Mouse (Mus musculus) mesoderm, embryonic 11.5 days (tissue): ENCODE measurements around the gene Lce3c.
A peak's percentile ranks its signal among the peaks of the same experiment; 100 is the strongest.

Experiments
- DNase-seq: peaks from one replicate; pipeline ENCODE4 v3.0.0-alpha.2; 2012; ENCODE audit warnings: low read depth, low spot score

The Lce3c gene

DNA sequence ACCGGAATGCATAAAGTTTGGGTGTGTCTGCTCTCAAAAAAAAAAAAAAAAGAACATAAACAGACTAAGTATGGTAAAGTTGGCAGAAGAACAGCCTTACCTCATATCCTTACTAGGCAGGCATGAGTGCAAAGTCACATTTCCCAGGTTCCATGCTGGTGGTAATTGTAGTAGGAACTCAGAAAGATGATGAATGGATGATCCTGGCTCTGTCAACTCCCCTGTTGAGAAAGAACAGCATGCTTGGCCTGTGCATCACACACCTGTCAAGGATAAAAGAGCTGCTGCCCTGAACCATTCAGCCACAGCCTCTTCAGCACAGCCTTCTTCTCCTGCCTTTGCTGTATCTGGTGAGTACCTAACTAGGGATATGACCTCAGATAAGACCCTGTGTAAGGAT, at the start of gene Lce3c:
Gene Lce3c (plus strand): TSS at position 301 of the 400 bp plus-strand sequence.
- no peak for DNase-seq

DNA sequence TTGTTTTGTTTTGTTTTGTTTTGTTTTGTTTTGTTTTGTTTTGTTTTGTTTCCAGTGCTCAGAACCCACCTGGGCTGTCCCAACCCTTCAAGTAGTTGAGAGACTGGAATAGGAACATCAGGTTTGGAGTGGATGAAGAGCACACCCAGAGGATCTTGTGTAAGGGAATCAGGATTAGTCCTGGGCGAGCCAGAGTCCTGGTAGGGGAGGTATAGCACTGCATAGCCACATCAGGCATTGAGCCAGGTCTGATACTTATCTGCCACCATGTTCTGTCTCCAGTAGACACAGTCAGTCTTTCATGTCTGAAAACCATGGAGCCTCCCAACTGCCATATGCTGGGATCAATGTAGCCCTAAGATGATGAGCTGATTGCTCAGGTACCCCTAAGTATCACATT, 49.8 kb upstream of the Lce3c start:
- no peak for DNase-seq

DNA sequence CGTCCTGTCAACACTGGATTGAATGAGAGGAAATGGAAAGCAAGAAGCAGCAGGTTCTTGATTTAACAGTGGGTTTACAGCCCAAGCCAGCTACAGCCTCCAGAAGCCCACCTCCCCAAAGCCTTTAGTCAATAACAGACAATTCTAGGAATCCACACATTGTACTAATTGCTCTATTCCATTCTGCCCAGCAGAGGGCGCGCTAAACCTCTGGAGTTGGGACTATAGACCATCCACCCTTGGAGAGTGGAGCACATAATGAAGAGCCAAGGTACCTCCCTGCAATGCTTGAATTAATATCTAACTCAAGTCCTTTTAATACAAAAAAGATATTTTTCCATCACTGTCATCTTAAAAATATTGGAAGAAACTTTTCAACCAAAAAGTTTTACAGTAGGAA, 41.3 kb upstream of the Lce3c start:
- DNase-seq = peak; percentile 35

DNA sequence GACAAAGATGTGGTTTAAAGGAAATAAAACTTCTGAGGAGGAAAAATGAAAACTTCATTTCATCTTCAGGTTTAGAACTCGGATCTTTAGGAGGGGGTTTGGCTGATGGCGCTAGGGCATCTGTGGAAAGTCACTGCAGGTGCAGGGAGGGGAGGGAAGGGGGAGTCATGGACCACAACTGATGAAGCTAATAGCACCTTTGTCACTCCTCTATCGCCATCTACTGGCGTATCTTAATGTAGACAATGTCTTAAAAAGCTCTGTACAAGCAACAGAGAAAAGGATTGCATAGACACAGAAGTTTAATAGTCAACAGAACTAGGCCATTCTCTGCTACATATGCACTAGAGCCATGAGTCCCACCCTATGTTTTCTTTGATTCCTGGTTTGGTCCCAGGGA, 40.6 kb upstream of the Lce3c start:
- DNase-seq = peak; percentile 42

DNA sequence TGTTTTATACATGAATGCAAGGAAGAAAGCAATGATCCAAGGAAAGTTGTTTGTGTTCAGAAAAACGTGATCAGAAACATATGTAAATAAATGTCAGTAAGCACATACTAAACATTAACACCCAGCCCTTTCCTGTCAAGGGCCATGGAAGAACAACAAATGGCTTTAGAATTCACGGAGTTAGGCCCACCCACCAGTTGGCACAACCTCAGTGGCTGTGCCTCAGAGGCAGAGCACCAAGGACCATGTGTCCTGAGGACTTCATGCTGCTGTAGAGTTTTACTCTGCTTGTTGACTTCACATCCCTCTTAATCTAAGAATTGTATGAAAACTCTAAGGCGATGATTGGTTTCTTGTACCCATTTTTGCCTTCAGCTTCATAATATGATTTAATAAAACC, 39.1 kb upstream of the Lce3c start:
- DNase-seq = no peak

DNA sequence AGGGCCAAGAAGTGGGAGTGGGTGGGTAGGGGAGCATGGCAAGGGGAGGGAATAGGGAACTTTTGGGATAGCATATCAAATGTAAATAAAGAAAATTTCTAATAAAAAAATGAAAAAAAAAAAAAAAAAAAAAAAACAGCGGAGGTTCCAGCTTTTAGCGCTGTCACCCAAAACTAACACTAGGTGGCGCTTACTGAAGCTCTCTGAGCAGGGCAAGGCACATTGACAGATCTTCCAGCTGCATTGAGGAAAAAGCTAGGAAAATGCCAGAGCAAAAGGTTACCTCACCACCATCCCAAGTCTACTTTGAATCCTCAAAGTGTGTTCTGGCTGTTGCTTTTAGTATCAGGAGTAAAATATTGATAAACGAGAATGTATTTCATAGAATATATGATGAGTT, 36.7 kb upstream of the Lce3c start:
- DNase-seq = peak; percentile 54

DNA sequence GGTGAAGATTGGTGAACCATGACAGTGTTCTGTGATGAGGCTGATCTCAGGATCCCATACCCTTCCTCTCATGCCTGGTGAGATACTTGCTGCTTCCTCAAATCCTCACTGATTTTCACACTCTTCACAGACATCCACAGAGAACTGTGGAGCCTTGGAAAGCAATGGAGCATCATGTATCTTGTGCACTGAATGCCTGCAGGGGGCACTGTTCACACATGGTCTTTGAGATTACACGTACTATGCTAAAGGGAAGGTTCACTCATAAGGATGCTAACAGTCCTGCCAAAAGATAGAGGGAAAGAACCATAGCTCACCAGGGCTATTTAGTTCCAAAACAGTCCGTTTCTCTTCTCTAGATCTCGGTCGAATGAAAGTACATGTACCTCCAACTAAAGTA, 23.9 kb upstream of the Lce3c start:
- DNase-seq = peak; percentile 41

DNA sequence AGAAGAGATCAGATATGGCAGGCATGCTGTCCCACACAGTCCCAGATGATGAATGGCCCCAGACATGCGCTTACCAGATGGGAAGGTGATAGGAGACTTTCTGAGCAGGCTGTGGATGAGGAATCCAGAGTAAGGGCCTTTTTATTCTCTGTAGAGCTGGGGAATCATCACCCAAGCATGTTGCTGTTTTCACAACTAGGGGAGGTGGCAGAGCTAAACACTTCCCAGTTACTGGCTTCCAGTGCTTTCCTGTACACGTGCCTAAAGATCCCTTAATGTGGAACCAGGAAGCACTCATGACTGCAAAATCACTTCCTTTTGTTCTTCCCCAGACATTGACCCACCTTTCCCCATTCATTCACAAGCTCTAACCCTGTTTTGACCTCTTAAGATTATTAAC, 18.2 kb upstream of the Lce3c start, which contains the start of gene Lce3a:
Gene Lce3a (minus strand): TSS at position 101 of the 400 bp plus-strand sequence.
- DNase-seq = no peak

DNA sequence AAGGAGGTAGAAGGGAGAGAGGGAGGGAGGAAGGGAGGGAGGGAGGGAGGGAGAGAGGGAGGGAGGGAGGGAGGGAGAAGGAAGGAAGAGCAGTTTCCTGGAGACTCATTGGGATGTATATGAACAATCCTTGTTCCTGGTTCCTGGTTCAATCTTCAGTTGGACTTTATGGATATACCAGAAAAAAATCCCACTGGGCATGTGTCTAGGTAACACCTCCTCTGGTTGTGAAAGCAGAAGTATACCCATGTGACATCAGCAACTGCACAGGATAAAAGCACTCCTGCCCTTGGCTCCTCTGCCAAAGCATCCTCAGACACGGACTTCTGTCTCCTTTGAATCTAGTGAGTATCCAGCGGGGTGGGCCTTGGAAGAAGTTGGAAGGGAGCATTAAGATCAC, 11.6 kb upstream of the Lce3c start, which contains the start of gene Lce3b:
Gene Lce3b (plus strand): TSS at position 301 of the 400 bp plus-strand sequence.
- no peak for DNase-seq

DNA sequence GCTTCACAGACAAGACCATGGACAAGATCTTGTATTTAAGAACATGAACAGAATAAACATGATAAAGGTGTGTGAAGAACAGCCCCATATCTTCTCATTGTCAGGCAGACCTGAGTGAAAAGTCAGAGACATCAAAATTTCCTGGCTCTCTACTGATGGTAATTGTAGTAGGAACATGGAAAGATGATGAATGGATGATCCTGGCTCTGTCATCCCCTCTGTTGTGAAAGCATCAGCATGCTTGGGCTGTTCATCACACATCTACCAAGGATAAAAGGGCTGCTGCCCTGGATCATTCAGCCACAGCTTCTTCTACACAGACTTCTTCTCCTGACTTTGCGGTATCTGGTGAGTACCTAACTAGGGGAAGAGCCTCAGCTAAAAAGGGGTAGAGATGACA, 12.8 kb downstream of the Lce3c start, which contains the start of gene Lce3d:
Gene Lce3d (plus strand): TSS at position 301 of the 400 bp plus-strand sequence.
- no peak for DNase-seq

DNA sequence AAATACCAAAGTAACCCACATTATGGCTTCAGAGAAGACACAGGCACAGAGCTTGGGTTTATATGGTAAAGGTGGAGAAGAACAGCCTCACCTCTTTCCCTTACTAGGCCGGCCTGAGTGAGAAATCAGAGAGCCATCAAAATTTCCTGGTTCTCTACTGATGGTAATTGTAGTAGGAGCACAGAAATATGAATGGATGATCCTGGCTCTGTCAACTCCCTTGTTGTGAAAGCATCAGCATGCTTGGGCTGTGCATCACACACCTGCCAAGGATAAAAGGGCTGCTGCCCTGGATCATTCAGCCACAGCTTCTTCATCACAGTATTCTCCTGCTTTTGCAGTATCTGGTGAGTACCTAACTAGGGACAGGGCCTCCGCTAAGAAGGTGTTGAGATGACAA, 22.5 kb downstream of the Lce3c start, which contains the start of gene Lce3e:
Gene Lce3e (plus strand): TSS at position 301 of the 400 bp plus-strand sequence.
- DNase-seq = no peak

DNA sequence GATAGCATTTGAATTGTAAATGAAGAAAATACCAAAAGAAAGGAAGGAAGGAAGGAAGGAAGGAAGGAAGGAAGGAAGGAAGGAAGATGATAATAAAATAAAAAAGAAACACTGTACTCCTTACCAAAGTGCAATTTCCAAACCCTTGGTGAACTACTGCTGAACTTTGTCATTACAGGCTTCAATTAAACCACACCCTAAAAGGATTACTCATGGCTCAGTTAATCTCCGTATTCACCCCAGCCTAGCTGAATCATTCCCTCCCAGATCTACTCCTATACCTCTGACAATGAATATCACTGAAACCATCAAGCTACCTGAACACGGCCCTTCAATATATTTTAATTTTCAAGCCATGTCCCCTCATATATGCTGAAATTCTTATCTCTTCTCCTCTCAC, 34.2 kb downstream of the Lce3c start:
- no peak for DNase-seq

DNA sequence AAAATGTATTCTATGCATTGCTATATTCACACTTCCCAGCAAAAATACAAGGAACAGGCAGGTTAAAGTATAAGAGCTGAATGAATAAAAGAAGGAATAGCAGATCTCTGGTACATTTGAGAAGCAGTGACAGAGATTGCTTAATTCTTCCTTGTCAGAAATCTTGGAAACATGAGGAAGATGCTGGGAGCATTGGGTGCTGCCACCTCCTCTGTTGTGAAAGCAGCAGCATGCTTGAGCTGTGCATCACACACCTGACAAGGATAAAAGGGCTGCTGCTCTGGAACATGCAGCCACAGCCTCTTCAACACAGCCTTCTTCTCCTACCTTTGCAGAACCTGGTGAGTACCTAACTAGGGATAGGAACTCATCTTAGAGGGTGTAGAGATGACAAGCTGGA, 47.6 kb downstream of the Lce3c start, which contains the start of gene Lce3f:
Gene Lce3f (plus strand): TSS at position 301 of the 400 bp plus-strand sequence.
- no peak for DNase-seq
